Mouse (Mus musculus) ES-E14 (cell line): ENCODE results near the gene Pde3a. TPM values are rescaled to one million over a fixed set of nuclear protein-coding genes. Genes with fewer than 3 reads are reported as not detected.
A peak's percentile ranks its signal among the peaks of the same experiment; 100 is the strongest.

Experiments
- DNase-seq: peaks from one replicate; pipeline ENCODE4 v3.0.0-alpha.2; 2013; ENCODE audit warnings: low read depth, low spot score
- H3K27ac ChIP-seq: 2 replicates; pipeline ENCODE4 v1.5.1; 2012; ENCODE audit warnings: low read depth, mild to moderate bottlenecking, low read length, moderate library complexity, mixed read lengths; ENCODE audit not compliant: poor library complexity, insufficient read depth, severe bottlenecking
- H3K36me3 ChIP-seq: 2 replicates; pipeline ENCODE4 v1.6.1; 2012; ENCODE audit warnings: mild to moderate bottlenecking, low read length, moderate library complexity, mixed read lengths; ENCODE audit not compliant: control insufficient read depth, poor library complexity, insufficient read depth, severe bottlenecking
- H3K4me1 ChIP-seq, 2 experiments: fragments of 150-350 bp in 1 of 2; sonication (generic) in 1 of 2; 2 replicates each; pipeline ENCODE4 v1.6.1; 2012; ENCODE audit warnings: low read length in 2 of 2, mild to moderate bottlenecking in 1 of 2, mixed read lengths in 1 of 2; ENCODE audit not compliant: control insufficient read depth in 2 of 2, insufficient read depth in 2 of 2, poor library complexity in 1 of 2
- H3K4me3 ChIP-seq, 2 experiments: fragments of 150-350 bp in 1 of 2; sonication (generic) in 1 of 2; 2 replicates each; pipeline ENCODE4 v1.5.1; 2012; ENCODE audit warnings: low read length in 2 of 2, low read depth in 1 of 2, mild to moderate bottlenecking in 1 of 2, mixed read lengths in 1 of 2; ENCODE audit not compliant: insufficient read depth in 1 of 2, poor library complexity in 1 of 2, severe bottlenecking in 1 of 2
- H3K9ac ChIP-seq: 2 replicates; pipeline ENCODE4 v1.6.1; 2012; ENCODE audit warnings: low read depth, mild to moderate bottlenecking, low read length, mixed read lengths; ENCODE audit not compliant: poor library complexity, insufficient read depth, severe bottlenecking
- H3K9me3 ChIP-seq: fragments of 150-350 bp; sonication (generic); 2 replicates; pipeline ENCODE4 v1.6.1; 2012; ENCODE audit warnings: low read depth, mild to moderate bottlenecking, low read length; ENCODE audit not compliant: control insufficient read depth, insufficient read depth
- CHD2 ChIP-seq: IDR thresholded peaks from 2 replicates; pipeline ENCODE4 v1.6.1; 2014; ENCODE audit warnings: mild to moderate bottlenecking, low read depth, low read length, inconsistent platforms
- HCFC1 ChIP-seq: IDR thresholded peaks from 2 replicates; pipeline ENCODE4 v1.6.1; 2012; ENCODE audit warnings: low read length, inconsistent platforms, borderline replicate concordance; ENCODE audit not compliant: insufficient read depth
- MAFK ChIP-seq: IDR thresholded peaks from 2 replicates; pipeline ENCODE4 v1.6.1; 2014; ENCODE audit warnings: mild to moderate bottlenecking, low read depth, low read length, inconsistent platforms; ENCODE audit not compliant: insufficient read depth
- ZC3H11A ChIP-seq: IDR thresholded peaks from 2 replicates; pipeline ENCODE4 v1.6.1; 2012; ENCODE audit warnings: low read depth, mild to moderate bottlenecking, inconsistent platforms, low read length, borderline replicate concordance
- ZNF384 ChIP-seq: IDR thresholded peaks from 2 replicates; pipeline ENCODE4 v1.6.1; 2012; ENCODE audit warnings: low read depth, low read length, inconsistent platforms
- in situ Hi-C, 2 experiments: fragments of 600-800 bp; cut with MboI; formaldehyde crosslinking; loops; one replicate each; pipeline ENCODE4 v1.15.1; 2025; ENCODE audit warnings: low sequenced_read_pairs in 2 of 2, inconsistent platforms in 1 of 2; ENCODE audit not compliant: unreplicated experiment in 2 of 2
- total RNA-seq: library from RNA; depleted of rRNA; stranded (reverse); fragments of 300-350 nt; gene quantifications from 2 replicates; pipeline ENCODE4 v1.2.3, GENCODE M21; 2012

Pde3a gene
- total RNA-seq, 1 experiment: 0.36 TPM

GRCm38 (mm10) chr6:141494909-141495308 is 245.8 kb downstream of the Pde3a start:
- no peak overlapping the region for H3K4me3 ChIP-seq
- DNase-seq: no peak
- H3K9me3 ChIP-seq: no peaks in the 10 kb centered on the region
- H3K36me3 ChIP-seq: no peaks in the 10 kb centered on the region
- H3K9ac ChIP-seq: no peak overlapping the region
- H3K27ac ChIP-seq: no peak overlapping the region
- H3K4me1 ChIP-seq: peaks cover 0 to 7% of the 10 kb centered on the region in 2 experiments; a peak in 2 of 4 replicates
- in situ Hi-C loops: loop anchor here (5.0 to 10.0 kb wide), 2 partner anchors 300 to 302 kb away; no protein-coding TSS in a partner anchor
- no peak for TF ChIP-seq CHD2
- TF ChIP-seq MAFK: no peak
- TF ChIP-seq HCFC1: no peak
- no peak for TF ChIP-seq ZC3H11A
- TF ChIP-seq ZNF384: no peak

- Histone ChIP-seq H3K9ac (no peak overlapping the region), H3K4me3 (no peak overlapping the region), H3K36me3 (no peaks in the 10 kb centered on the region), H3K4me1 (peaks cover 0 to 7% of the 10 kb centered on the region in 2 experiments; a peak in 2 of 4 replicates), H3K27ac (no peak overlapping the region; the same call in 1 of the 2 replicates), H3K9me3 (no peaks in the 10 kb centered on the region)
- TF ChIP-seq HCFC1: no peak
- TF ChIP-seq ZNF384: no peak
- no peak for TF ChIP-seq CHD2
- TF ChIP-seq ZC3H11A: no peak
- TF ChIP-seq MAFK: no peak
- DNase-seq: peak; percentile 53
- in situ Hi-C loops: loop anchor here in 1 of 2 experiments (10.0 kb wide), 1 partner anchor 299 kb away; no protein-coding TSS in a partner anchor
Observed at GRCm38 (mm10) chr6:141495634-141496418, 246.8 kb downstream of the Pde3a start.

- H3K4me3 ChIP-seq: no peak overlapping the region
- in situ Hi-C loops: loop anchor here in 1 of 2 experiments (10.0 kb wide), 1 partner anchor 295 kb away; no protein-coding TSS in a partner anchor
Observed at GRCm38 (mm10) chr6:141499511-141499910, 250.4 kb downstream of the Pde3a start.

GRCm38 (mm10) chr6:141501171-141501570 is 252.1 kb downstream of the Pde3a start:
- in situ Hi-C loops: no loop called here
- H3K9me3 ChIP-seq: no peaks in the 10 kb centered on the region
- H3K36me3 ChIP-seq: no peaks in the 10 kb centered on the region
- H3K4me1 ChIP-seq: peaks cover 0 to 3% of the 10 kb centered on the region in 2 experiments; a peak in 1 of 4 replicates
- TF ChIP-seq ZC3H11A (no peak), MAFK (no peak), CHD2 (no peak), ZNF384 (no peak), HCFC1 (no peak)
- H3K4me3 ChIP-seq: no peak overlapping the region
- no peak overlapping the region for H3K9ac ChIP-seq
- no peak for DNase-seq
- no peak overlapping the region for H3K27ac ChIP-seq

More at GRCm38 (mm10) chr6:141499511-141499910, 250.4 kb downstream of the Pde3a start:
- no peaks in the 10 kb centered on the region for H3K9me3 ChIP-seq
- peaks cover 0 to 7% of the 10 kb centered on the region in 2 experiments; a peak in 2 of 4 replicates for H3K4me1 ChIP-seq
- H3K9ac ChIP-seq: no peak overlapping the region
- TF ChIP-seq CHD2 (no peak), ZC3H11A (peak; percentile 32; the same call in 1 of the 2 replicates)
- DNase-seq: no peak
- H3K36me3 ChIP-seq: no peaks in the 10 kb centered on the region
- no peak overlapping the region for H3K27ac ChIP-seq
